Mouse (Mus musculus) ES-Bruce4 (cell line): ENCODE results near the gene Rpl19.

ENCODE experiments used
- CTCF ChIP-seq: IDR thresholded peaks from one replicate; pipeline ENCODE4 v1.8.1; 2011; ENCODE audit warnings: low read depth, low read length
- EP300 ChIP-seq: IDR thresholded peaks from 2 replicates; pipeline ENCODE4 v1.6.1; 2011; ENCODE audit warnings: low read depth, low read length; ENCODE audit not compliant: insufficient read depth
- POLR2A ChIP-seq: IDR thresholded peaks from one replicate; pipeline ENCODE4 v1.8.1; 2011; ENCODE audit warnings: low read length; ENCODE audit not compliant: insufficient read depth

DNA sequence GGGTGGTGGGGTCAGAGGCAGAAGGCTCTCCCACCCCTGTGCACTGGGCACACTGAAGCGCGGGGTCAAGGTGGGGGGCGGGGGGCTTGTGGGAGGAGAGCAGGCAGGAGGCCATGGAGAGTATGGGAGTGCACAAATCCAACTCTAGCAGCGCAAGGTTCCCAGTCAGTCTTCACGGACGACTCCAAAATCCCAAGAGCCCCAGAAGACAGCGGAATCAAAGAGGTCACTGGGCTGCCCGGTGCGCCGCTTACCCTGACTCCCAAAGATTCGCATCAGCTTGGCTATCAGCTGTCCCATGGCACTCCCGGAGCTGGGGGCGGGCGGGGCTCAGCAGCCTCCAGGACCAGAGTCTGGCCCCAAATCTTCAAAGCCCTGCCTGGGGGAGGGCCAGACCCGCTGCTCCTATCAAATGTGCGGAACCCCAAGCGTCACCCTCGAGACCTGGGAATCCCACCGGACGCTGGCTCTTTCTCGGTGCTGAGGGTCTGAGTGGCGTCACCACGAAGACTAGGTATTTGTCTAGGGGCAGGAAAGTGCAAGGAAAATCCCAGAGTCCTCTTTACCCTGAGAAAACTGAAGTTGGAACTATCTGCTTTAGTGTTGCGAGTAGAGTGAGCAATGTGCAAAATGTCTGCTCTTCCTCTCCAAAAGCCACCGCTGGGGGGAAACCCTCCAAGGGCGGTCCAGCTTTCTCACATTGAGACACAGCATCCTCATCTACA is 30.8 kb upstream of the Rpl19 start, which contains the start of gene Arl5c:
- TF ChIP-seq CTCF (peak; percentile 7), POLR2A (no peak), EP300 (no peak)
